Mouse (Mus musculus) lung, adult 2 months (tissue): ENCODE measurements at regions not wholly inside any gene's neighbourhood (a gene's known extent, or its start where the extent isn't known, plus 50 kb on each side); places are given as distances from the start of the nearest gene placed in this dataset.

Experiments used
- CTCF ChIP-seq: fragments of 200-500 bp; IDR thresholded peaks from 2 replicates; pipeline ENCODE4 v1.5.1; 2011; ENCODE audit warnings: mild to moderate bottlenecking, low read length, control low read depth; ENCODE audit not compliant: insufficient read depth
- POLR2A ChIP-seq: fragments of 200-500 bp; IDR thresholded peaks from 2 replicates; pipeline ENCODE4 v1.6.1; 2011; ENCODE audit warnings: low read depth, mild to moderate bottlenecking, control low read depth, low read length, borderline replicate concordance; ENCODE audit errors: extremely low read depth

DNA sequence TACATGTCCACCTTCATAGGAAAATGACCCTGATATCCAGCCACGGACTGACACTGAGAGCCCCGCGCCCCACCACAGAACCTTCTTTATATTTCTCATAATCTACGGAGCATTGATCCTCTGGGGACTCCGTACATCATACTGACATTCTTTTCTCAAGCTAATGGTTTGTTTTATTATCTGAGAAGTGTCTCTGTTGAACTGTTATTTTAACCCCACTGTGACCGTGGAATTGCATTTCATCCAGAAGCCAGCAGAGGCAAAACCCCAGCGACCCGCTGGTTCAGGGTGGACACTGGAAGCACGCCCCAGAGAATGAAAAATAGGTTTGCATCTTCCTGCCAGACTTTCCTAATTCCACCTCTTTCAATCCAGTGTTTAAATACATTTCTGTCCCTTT lies 503.4 kb downstream of the Irx1 start:
- TF ChIP-seq CTCF (no peak), POLR2A (no peak)
